Mouse (Mus musculus): ENCODE results near the gene Esrra. TPM values are rescaled to one million over a fixed set of nuclear protein-coding genes. Genes with fewer than 3 reads are reported as not detected.
"Not testable (repeated sequence)": the region's sequence is repeated elsewhere in the genome, so short reads cannot be mapped to it uniquely, and the experiment has no call there.

Esrra gene
- polyA plus RNA-seq, 1 experiment from 2014 or later: 5.9 TPM

DNA sequence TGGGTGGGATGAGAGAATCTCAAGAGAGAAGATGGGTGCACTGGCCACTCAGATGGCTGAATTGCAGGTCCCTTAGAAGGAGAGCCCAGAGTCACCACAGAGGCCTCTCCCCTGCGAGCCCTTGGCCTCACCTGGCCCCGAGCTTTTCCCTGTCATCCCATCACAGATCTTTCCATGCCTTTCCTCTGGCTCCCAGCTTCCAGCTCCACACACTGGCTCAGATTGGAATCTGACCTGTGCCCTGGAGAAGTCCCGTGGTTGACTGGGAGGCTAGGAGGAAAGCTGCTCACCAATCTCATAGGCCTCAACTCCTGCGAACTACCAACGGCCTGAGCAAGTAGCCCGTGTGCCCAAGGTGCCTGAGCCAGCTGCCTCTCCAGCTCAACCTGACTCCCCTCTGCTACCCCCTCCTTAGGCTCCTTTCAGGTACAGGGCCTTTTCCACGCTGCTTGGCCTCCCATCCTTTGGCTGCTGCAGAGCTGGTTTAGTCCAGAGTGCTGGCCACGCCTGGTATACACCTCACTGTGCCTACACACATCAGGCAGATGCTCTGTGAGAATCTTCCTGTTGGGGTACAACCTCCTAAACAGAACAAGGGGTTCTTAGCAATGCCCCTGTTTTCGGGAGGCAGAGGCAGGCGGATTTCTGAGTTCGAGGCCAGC is 16.0 kb downstream of the Esrra start:
- H3K27ac ChIP-seq (ENCODE audit: low read depth, low read length): no peak overlapping the region

DNA sequence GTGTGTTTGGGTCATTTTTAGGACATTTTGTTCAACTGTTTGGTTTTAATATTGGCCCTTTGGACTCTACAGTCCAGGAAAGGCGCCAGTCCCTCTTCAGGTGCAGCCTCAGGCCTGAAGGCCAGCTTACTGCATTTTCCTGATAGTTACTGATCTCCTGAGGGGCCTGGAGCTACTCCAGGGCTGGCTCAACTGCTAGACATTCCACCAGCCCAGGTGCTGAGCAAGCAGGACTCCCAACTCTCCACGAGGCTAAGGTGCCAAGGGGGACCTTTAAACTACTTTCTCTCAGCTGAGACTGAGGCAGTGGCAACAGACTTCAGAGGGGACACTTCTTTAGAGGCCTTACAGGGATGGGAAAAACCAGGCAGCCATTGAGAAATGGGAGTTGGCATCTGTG is 16.8 kb downstream of the Esrra start:
- Histone ChIP-seq H3K9me3 (ENCODE audit: control insufficient read depth, low read length) (no peaks in the 10 kb centered on the region), H3K9ac (ENCODE audit: low read depth, low read length) (no peak overlapping the region), H3K4me1 (replicated peaks; ENCODE audit: control insufficient read depth, insufficient read depth, low read length) (peaks cover 14% of the 10 kb centered on the region), H3K27ac (ENCODE audit: low read depth, low read length) (no peak overlapping the region), H3K27me3 (replicated peaks; ENCODE audit: control insufficient read depth, insufficient read depth, low read length) (no peaks in the 10 kb centered on the region), H3K4me3 (ENCODE audit: low read depth, low read length) (no peak overlapping the region), H3K36me3 (ENCODE audit: control insufficient read depth, insufficient read depth, low read length) (peaks cover 17% of the 10 kb centered on the region), H3K4me2 (no peak overlapping the region)
- 77% methylated on average over 2 of the region's 2 CpGs for WGBS
- DNase-seq (ENCODE audit: low spot score) (no peak), ATAC-seq (replicated peaks; ENCODE audit: low FRiP score) (no peak)

More for the DNA sequence above, 16.0 kb downstream of the Esrra start:
- no peak overlapping the region for H3K4me3 ChIP-seq (ENCODE audit: low read depth, low read length)
- H3K27me3 ChIP-seq (replicated peaks; ENCODE audit: control insufficient read depth, insufficient read depth, low read length): no peaks in the 10 kb centered on the region
- 95% methylated on average over 11 of the region's 11 CpGs for WGBS
- ATAC-seq (replicated peaks; ENCODE audit: low FRiP score) (no peak), DNase-seq (ENCODE audit: low spot score) (no peak)
- H3K36me3 ChIP-seq (ENCODE audit: control insufficient read depth, insufficient read depth, low read length): peaks cover 17% of the 10 kb centered on the region
- H3K4me1 ChIP-seq (replicated peaks; ENCODE audit: control insufficient read depth, insufficient read depth, low read length): peaks cover 14% of the 10 kb centered on the region
- no peaks in the 10 kb centered on the region for H3K9me3 ChIP-seq (ENCODE audit: control insufficient read depth, low read length)
- H3K4me2 ChIP-seq: no peak overlapping the region
- H3K9ac ChIP-seq (ENCODE audit: low read depth, low read length): no peak overlapping the region

DNA sequence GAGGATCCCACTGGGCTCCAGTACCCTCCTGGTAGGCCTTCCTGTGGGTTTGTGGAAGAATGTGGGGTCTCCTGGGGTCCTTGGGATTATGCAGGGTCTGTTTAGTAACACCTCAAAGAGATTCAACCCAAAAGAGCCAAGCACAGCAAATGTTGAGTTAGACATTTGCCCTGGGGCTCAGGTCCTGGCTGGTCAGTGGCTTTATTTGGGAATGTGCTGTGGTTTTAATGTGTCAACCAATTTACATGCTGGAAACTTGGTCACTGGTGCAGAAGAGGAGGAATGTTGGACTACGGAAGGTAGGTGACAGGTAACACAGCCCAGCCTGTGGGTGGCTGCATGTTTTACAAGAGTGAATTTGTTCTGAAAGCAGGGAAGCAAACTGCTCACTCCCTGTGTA is 18.6 kb downstream of the Esrra start:
- H3K4me2 ChIP-seq: no peak overlapping the region
- ATAC-seq (replicated peaks; ENCODE audit: low FRiP score) (no peak), DNase-seq (ENCODE audit: low spot score) (no peak)
- no peak overlapping the region for H3K4me3 ChIP-seq (ENCODE audit: low read depth, low read length)
- no peaks in the 10 kb centered on the region for H3K27me3 ChIP-seq (replicated peaks; ENCODE audit: control insufficient read depth, insufficient read depth, low read length)
- WGBS: 98% methylated on average over 1 of the region's 1 CpGs
- no peak overlapping the region for H3K27ac ChIP-seq (ENCODE audit: low read depth, low read length)
- no peak overlapping the region for H3K9ac ChIP-seq (ENCODE audit: low read depth, low read length)
- H3K36me3 ChIP-seq (ENCODE audit: control insufficient read depth, insufficient read depth, low read length): peaks cover 15% of the 10 kb centered on the region
- H3K9me3 ChIP-seq (ENCODE audit: control insufficient read depth, low read length): no peaks in the 10 kb centered on the region
- H3K4me1 ChIP-seq (replicated peaks; ENCODE audit: control insufficient read depth, insufficient read depth, low read length): peaks cover 5% of the 10 kb centered on the region

DNA sequence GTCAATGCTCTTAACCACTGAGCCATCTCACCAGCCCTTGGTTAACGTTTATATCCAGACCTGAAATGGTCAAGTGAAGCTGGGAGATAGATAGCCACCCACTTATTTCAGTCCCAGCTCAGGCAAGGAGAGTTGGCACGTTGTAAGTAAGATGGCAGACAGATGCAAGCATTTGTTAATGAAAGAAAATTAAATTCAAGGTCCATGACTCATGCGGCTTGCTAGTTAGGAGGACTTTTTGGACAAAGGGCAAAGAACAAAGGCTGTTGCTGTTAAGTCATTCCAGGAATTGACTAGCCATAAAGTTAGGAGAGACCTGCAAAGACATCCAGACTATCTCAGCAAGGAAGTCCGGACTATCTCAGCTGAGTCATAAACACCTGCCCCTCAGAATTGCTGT is 22.0 kb downstream of the Esrra start:
- peaks cover 2% of the 10 kb centered on the region; the same call in 1 of the 2 replicates for H3K36me3 ChIP-seq (ENCODE audit: control insufficient read depth, insufficient read depth, low read length)
- H3K9me3 ChIP-seq (ENCODE audit: control insufficient read depth, low read length): no peaks in the 10 kb centered on the region
- H3K27ac ChIP-seq (ENCODE audit: low read depth, low read length): no peak overlapping the region
- H3K4me2 ChIP-seq: no peak overlapping the region
- H3K9ac ChIP-seq (ENCODE audit: low read depth, low read length): no peak overlapping the region
- H3K27me3 ChIP-seq (replicated peaks; ENCODE audit: control insufficient read depth, insufficient read depth, low read length): no peaks in the 10 kb centered on the region
- DNase-seq (ENCODE audit: low spot score) (no peak), ATAC-seq (replicated peaks; ENCODE audit: low FRiP score) (no peak)
- no peaks in the 10 kb centered on the region for H3K4me1 ChIP-seq (replicated peaks; ENCODE audit: control insufficient read depth, insufficient read depth, low read length)
- 78% methylated on average over 4 of the region's 4 CpGs for WGBS
- no peak overlapping the region for H3K4me3 ChIP-seq (ENCODE audit: low read depth, low read length)

DNA sequence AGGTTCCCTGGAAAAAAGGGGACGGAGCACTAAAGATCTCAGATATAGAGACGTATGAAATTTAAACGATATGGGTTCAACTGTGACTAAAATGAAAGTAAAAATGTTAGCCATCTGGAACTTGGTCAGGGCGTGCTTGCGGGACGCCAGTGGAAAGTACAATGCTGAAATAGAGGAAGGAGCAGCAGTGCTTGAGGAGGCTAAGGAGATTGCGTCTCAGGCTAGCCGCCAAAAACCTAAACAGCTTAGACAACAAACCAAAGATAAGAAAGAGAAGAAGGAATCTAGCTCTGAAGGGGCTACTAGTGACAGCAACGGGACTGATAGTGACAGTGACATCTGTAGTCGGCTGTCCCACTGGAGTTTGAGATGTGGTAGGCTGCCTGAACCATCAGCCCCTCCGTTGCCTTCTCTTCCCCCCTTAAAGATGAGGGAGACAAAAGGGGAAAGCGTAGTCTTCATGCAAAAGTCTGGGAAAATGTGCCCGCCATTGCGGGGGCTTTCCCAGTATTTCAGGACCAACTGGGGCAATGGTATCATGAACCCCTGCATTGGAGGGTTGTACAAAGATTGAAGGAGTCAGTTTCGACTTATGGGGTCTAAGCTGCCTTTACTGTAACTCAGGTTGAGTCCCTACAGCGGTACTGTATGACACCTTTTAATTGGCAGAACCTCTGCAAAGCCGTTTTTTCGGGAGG is 25.9 kb downstream of the Esrra start:
- H3K4me1 ChIP-seq (replicated peaks; ENCODE audit: control insufficient read depth, insufficient read depth, low read length); H3K27ac ChIP-seq (ENCODE audit: low read depth, low read length); H3K36me3 ChIP-seq (ENCODE audit: control insufficient read depth, insufficient read depth, low read length); ATAC-seq (replicated peaks; ENCODE audit: low FRiP score); H3K9me3 ChIP-seq (ENCODE audit: control insufficient read depth, low read length); H3K4me3 ChIP-seq (ENCODE audit: low read depth, low read length); H3K27me3 ChIP-seq (replicated peaks; ENCODE audit: control insufficient read depth, insufficient read depth, low read length); H3K9ac ChIP-seq (ENCODE audit: low read depth, low read length); H3K4me2 ChIP-seq; DNase-seq (ENCODE audit: low spot score): not testable (repeated sequence)
- WGBS: 77% methylated on average over 18 of the region's 18 CpGs

DNA sequence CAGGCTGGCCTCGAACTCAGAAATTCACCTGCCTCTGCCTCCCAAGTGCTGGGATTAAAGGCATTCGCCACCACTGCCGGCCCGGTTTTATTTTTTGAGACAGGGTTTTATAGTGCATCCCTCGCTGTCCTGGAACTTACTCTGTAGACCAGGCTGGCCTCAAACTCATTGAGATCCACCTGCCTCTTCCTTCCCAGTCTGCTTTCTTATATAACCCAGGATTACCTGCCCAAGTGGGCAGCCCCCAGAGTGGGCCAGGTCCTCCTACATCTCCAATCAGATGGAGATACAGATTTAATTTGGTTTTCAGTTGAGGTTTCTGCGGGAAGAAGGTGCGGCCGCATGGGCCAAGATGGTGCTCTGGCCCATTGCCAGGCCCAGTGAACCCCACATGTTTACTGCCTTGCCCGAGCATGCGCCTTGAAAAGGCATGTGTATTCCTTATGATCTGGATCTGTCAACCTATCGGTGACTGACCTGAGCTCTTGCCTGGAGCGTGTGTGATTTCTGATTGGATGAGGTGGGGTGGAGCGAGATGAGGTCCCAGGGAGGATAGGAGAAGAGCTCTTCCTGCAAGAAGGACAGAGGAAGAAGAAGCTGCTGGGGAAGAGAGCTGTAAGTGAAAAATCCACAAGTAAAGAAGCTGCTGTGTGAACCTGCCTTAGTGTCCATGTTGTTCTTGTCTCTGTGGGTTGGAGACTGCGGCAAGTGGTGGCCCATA is 27.7 kb downstream of the Esrra start:
- Histone ChIP-seq H3K27me3 (replicated peaks; ENCODE audit: control insufficient read depth, insufficient read depth, low read length) (no peaks in the 10 kb centered on the region), H3K36me3 (ENCODE audit: control insufficient read depth, insufficient read depth, low read length) (no peaks in the 10 kb centered on the region), H3K4me3 (ENCODE audit: low read depth, low read length) (no peak overlapping the region), H3K4me2 (no peak overlapping the region), H3K9me3 (ENCODE audit: control insufficient read depth, low read length) (no peaks in the 10 kb centered on the region), H3K27ac (ENCODE audit: low read depth, low read length) (no peak overlapping the region), H3K9ac (ENCODE audit: low read depth, low read length) (no peak overlapping the region), H3K4me1 (replicated peaks; ENCODE audit: control insufficient read depth, insufficient read depth, low read length) (no peaks in the 10 kb centered on the region)
- ATAC-seq (replicated peaks; ENCODE audit: low FRiP score) (no peak), DNase-seq (ENCODE audit: low spot score) (no peak)
- WGBS: 87% methylated on average over 14 of the region's 14 CpGs

GRCm38 (mm10) chr19:6892512-6892911 is 29.1 kb downstream of the Esrra start:
- Histone ChIP-seq H3K4me3 (ENCODE audit: low read depth, low read length) (no peak overlapping the region), H3K27ac (ENCODE audit: low read depth, low read length) (no peak overlapping the region), H3K4me2 (no peak overlapping the region), H3K36me3 (ENCODE audit: control insufficient read depth, insufficient read depth, low read length) (no peaks in the 10 kb centered on the region), H3K4me1 (replicated peaks; ENCODE audit: control insufficient read depth, insufficient read depth, low read length) (no peaks in the 10 kb centered on the region), H3K27me3 (replicated peaks; ENCODE audit: control insufficient read depth, insufficient read depth, low read length) (no peaks in the 10 kb centered on the region), H3K9ac (ENCODE audit: low read depth, low read length) (no peak overlapping the region), H3K9me3 (ENCODE audit: control insufficient read depth, low read length) (no peaks in the 10 kb centered on the region)
- DNase-seq (ENCODE audit: low spot score): no peak
- WGBS: 53% methylated on average over 4 of the region's 4 CpGs
- ATAC-seq (replicated peaks; ENCODE audit: low FRiP score): no peak

DNA sequence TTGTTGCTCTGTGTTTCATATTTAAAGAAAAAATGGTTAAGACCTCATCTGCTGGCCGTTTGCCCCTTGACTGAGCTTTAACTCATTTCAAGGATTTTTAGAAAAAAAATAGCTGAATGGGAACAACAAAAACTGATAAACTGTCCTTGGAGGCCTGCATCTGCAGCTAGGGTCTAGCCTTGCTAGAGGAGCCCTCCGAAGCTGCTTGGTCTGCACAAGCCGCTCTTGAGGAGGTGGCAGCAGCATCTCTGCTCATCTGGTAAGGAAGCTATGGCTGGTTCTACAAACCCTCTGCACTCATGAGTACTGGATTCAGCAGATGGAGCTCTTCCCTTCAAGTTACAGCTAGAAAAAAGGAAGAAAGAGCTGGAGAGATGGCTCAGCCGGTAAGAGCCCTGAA is 43.6 kb downstream of the Esrra start:
- WGBS: 77% methylated on average over 4 of the region's 4 CpGs
- H3K9ac ChIP-seq (ENCODE audit: low read depth, low read length): no peak overlapping the region
- no peak for ATAC-seq (replicated peaks; ENCODE audit: low FRiP score)
- H3K9me3 ChIP-seq (ENCODE audit: control insufficient read depth, low read length): no peaks in the 10 kb centered on the region
- H3K27ac ChIP-seq (ENCODE audit: low read depth, low read length): no peak overlapping the region
- H3K27me3 ChIP-seq (replicated peaks; ENCODE audit: control insufficient read depth, insufficient read depth, low read length): no peaks in the 10 kb centered on the region
- no peaks in the 10 kb centered on the region for H3K4me1 ChIP-seq (replicated peaks; ENCODE audit: control insufficient read depth, insufficient read depth, low read length)
- no peak overlapping the region for H3K4me2 ChIP-seq
- no peaks in the 10 kb centered on the region for H3K36me3 ChIP-seq (ENCODE audit: control insufficient read depth, insufficient read depth, low read length)
- DNase-seq (ENCODE audit: low spot score): no peak
- H3K4me3 ChIP-seq (ENCODE audit: low read depth, low read length): no peak overlapping the region

All from liver, embryonic 11.5 days (tissue).